Mouse (Mus musculus): ENCODE results near the gene Cbln4.

The Cbln4 gene

GRCm38 (mm10) chr2:172043235-172043610 is at the start of gene Cbln4:
Cbln4 (minus strand) TSS chr2:172043466.
- DNase-seq (ENCODE audit: low spot score): no peak

GRCm38 (mm10) chr2:172078596-172078995 is 35.3 kb upstream of the Cbln4 start:
- no peak for DNase-seq (ENCODE audit: low spot score)

DNA sequence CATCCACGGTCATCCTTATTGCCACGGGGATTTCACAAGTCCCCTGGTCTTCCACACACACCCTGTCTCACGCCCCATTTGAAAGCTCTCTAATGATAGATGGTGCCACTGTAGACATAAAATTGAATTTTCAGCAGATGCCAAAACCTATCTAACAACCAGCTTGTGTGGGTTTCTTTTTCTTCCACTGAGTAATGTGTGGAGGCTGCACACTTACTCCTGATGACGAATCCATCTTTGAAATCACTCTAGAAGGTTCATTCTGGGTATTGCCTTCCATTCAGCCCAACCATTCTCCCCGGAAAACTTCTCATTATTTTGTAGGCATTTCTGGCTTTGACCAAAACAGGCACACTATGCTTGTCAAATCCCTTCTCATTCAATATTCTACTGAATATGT is 33.0 kb upstream of the Cbln4 start:
- no peak for DNase-seq (ENCODE audit: low spot score)

DNA sequence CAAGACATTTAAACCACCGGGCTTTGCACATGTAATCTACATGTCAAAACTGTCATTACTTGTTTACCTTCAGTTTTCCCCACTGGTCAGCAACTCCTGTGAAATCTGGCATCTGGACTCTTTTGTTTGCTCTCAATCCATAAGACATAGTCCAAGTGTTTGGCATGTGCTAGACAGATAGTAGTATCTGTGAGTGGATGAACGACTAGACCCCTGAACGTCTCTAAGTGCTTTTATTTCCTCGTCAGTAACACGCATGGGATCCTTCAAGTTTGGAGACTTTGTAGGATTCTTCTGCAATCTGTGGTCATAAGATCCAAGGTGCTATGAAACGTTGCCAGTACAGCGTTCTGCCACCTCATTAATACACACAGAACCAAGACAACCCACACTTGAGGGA is 19.6 kb upstream of the Cbln4 start:
- no peak for DNase-seq (ENCODE audit: low spot score)

DNA sequence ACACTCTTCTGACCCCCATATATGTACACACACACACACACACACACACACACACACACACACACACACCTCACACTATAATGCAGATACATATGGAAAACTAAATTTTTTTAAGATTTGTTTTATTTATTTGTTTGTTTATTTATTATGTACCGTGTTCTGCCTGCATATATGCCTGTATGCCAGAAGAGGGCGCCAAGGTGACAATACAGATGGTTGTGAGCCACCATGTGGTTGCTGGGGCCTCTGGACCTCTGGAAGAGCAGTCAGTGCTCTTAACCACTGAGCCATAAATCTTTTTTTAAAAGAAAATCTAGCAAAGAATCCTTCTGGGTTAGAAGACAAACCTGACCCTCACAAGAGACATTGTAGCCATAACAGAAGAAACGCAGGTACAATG is 16.5 kb upstream of the Cbln4 start:
- DNase-seq (ENCODE audit: low spot score): no peak

GRCm38 (mm10) chr2:172058936-172059665 is 15.8 kb upstream of the Cbln4 start:
- DNase-seq (ENCODE audit: low spot score): no peak

DNA sequence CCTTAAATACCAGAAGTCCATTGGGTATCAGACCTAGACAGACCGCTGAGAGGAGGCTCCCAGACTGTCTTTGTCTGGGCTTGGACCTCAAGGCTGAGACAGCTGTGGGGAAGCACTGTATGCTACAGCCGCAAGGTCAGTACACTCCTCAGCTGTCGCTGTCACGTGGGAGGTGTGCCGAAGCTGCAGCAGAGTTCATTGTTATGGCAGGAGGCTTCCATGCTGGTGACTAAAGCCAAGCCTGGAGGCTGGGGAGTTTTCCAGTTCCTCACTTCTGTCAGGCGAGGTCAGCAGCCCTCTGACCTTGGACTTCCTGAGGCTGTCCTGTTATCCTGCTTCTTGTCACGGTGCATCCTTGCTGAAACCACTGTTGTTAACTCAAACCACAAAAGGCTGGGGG is 2.7 kb upstream of the Cbln4 start:
- DNase-seq (ENCODE audit: low spot score): no peak

- DNase-seq (ENCODE audit: low spot score): no peak
Observed at GRCm38 (mm10) chr2:172042607-172043234, 545 bp downstream of the Cbln4 start.

DNA sequence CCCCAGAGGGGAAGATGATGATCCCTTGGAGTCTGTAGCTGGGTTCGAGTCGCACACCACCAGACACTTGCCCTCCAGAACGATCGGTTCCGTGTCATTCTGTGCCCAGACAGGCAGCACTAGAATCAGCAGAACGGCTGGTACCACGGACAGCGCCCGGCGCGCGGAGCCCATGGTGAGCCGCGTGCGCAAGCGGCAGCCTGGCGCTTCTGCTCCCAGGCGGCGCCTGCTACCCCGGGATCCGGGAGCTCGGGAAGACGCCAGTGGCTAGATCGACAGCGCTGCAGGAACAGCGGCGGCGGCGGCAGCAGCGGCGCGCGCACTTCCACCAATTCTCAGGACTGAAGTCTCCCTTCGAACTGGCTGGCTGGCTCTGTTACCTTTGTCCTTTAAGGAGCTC is 1.1 kb downstream of the Cbln4 start:
- no peak for DNase-seq (ENCODE audit: low spot score)

DNA sequence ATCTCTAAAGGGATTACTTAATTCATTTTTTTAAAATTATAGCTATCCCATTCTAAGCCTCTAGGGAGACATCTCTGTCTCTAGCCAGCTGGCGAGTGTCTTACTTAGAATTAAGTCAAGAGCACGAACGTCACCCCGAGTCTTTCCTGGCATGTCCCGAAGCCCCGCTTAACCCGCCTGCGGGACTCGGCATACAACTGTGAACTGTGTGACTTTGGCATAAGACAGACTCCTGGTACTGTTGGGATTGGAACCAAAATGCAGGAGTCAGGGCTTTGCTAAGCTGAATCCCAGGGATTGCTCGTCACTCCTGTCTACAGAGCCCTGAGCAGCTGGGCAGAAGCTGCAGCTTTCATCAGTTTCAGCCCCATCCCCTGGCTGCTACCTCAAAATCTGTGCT is 2.4 kb downstream of the Cbln4 start:
- DNase-seq (ENCODE audit: low spot score): no peak

DNA sequence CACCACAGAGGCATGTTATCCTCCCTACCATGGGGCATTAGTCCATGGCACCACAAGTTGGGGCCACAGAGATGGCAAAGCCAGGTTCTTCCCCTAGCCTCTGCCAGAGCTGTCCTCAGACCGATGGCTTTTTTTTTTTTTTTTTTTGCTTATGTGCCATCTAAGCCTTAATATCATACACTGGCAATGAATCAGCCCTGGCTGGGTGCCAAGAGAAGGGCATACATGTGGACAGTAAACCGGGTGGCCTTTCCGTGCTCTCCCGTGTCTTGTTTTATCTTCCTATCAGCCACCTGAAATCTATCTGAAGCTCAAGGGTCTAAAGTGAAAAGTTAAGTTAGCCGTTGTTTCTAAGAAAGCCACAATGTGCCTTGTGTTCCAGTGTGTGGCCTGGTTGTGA is 3.7 kb downstream of the Cbln4 start:
- no peak for DNase-seq (ENCODE audit: low spot score)

DNA sequence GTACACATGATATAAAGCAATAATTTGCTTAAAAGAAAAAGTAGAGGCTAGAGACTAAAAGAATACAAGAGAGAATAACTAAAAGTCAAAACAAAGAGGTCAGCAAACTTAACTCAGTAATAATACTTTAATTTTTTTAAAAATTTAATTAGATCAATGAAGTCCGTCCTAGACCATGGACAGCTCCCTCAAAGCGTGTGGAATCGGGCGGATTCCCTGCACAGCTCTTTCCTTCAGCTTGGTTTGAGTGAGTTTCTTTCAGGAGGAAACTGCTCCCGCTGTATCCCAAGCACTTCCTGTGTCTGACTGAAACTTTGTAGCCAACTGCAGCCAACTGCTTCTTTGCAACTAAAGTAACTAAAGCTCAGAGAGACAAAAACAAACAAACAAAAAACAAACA is 9.0 kb downstream of the Cbln4 start:
- no peak for DNase-seq (ENCODE audit: low spot score)

DNA sequence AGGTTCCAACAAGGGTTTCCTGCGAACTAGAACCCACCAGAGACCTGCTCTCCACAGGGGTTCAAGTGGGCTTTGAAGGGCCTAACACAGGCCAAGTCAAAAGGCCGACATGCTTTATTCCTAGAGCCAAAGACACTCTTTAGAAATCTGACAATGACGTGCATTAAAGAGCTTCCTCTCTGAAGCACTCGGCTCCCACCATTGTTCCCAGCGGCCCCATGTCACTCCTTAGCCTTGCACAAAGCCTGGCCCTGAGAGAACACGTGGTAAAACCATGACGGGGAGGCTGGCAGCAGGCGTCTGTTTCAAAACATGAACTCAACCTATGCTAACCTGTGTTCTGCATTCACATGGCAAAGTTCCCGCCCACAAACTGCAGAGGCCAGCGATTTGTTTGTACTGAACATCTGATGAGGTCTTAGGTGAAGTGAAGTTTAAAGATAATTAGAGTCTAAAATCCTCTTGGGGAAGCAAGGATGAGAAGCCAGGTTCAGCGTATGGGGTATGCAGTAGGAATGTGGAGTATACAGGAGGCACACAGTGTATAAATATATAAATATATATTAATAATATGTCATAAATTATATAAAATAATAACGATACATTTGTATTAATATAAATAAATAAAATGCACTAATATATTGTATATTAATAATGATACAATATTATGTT is 17.7 kb downstream of the Cbln4 start:
- no peak for DNase-seq (ENCODE audit: low spot score)

- no peak for DNase-seq (ENCODE audit: low spot score)
Observed at GRCm38 (mm10) chr2:172006726-172007125, 36.5 kb downstream of the Cbln4 start.

GRCm38 (mm10) chr2:172005970-172006369 is 37.3 kb downstream of the Cbln4 start:
- DNase-seq (ENCODE audit: low spot score): peak; percentile 20

DNA sequence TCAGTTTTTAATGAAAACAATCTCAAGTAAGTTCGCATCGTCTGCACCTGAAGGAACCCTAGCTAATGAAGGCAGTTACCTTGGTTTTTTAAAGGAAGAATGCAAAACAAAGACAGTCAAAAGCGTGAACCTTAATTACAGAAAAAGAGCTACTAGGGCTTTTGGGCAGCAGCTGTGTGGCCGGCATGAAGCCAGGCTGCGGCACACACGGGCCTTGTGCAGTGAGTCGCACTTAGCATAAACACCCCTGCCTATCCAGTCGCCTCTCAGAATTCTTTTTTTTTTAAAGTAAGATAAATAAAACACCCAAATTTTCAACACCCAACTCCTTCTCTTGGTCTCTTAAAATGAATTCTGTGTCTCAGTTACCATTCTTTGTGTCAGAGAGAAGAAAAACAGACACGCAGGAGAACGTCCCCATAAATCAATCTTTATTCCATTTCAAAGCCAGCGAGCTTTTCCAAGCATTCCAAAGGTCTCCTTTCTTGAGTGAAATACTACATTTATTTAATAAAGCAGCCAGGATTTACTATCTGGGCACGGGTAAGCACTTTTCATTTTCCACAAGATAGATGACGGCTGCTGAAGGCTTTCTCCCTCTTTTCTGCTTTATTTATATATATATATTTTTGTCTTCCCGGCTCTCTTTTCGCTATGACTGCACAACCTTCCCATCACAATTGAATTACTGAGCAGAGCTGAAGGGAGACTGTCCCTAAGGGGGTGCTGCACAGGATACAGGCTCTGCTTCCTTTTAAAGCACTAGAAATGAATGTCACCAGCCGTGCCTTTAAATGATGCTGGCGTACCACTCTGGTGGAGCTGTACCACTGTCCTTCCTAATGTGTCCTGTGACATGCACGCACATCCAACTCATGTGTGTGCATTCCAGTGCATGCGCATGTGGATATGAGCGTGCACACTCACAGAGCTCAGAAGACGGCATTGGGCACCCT is 39.0 kb downstream of the Cbln4 start:
- DNase-seq (ENCODE audit: low spot score): peak; percentile 26

DNA sequence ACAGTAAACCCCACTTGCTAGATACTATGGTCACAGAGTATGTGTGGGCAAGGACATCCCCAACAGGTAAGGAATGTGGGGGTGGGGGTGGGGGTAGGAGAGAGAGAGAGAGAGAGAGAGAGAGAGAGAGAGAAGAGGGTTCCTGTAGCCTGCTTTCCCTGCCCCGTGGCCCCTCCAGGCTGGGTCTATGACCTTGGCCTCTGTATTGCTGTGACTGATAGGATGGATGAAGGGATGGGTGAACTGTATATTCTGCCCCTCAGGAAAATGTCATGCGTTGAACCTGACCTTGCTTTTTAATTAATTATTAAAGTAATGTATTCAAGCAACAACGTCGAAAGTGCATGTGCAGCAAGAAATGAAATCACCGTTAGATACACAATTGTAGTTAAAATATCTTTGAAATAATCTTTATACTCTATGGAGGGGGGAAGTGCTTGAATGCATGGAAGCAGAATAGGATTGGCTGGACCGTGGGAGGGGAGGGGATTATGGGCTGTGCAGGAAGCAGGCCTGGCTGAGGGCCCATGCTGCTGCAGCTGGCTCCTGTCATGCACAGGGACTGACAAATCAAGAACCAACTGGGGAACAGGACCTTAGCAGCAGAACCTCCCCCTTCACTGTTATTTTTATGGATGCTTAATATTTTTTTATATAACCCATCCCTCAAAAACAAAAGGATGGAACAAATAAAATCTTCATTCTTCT is 46.1 kb downstream of the Cbln4 start:
- no peak for DNase-seq (ENCODE audit: low spot score)

- DNase-seq (ENCODE audit: low spot score): peak; percentile 21
Observed at GRCm38 (mm10) chr2:171994861-171995260, 48.4 kb downstream of the Cbln4 start.

GRCm38 (mm10) chr2:171994240-171994639 is 49.0 kb downstream of the Cbln4 start:
- DNase-seq (ENCODE audit: low spot score): peak; percentile 17

GRCm38 (mm10) chr2:171986686-171987085 is 56.6 kb downstream of the Cbln4 start:
- DNase-seq (ENCODE audit: low spot score): no peak

Measured in MN1 (cell line).